Mouse (Mus musculus) liver, embryonic 16.5 days (tissue): Measurements from ENCODE around the gene Gm17490. TPM values are rescaled to one million over a fixed set of nuclear protein-coding genes. Genes with fewer than 3 reads are reported as not detected.

Source experiments
- ATAC-seq: fragments of 200-750 bp; cut with Nextera tagmentation; 2 replicates; pipeline ENCODE4 v1.8.0; 2017; ENCODE audit warnings: low read depth, mild to moderate bottlenecking, moderate number of reproducible peaks, moderate library complexity
- H3K27ac ChIP-seq: fragments of 300-500 bp; sonication (generic); 2 replicates; pipeline ENCODE4 v1.5.1; 2014; ENCODE audit warnings: mild to moderate bottlenecking, low read length
- H3K27me3 ChIP-seq: fragments of 300-500 bp; sonication (generic); 2 replicates; pipeline ENCODE4 v1.6.1; 2014; ENCODE audit warnings: low read depth, low read length, mixed read lengths; ENCODE audit not compliant: control insufficient read depth, insufficient read depth
- H3K36me3 ChIP-seq: fragments of 300-500 bp; sonication (generic); 2 replicates; pipeline ENCODE4 v1.6.1; 2014; ENCODE audit warnings: mild to moderate bottlenecking; ENCODE audit not compliant: control insufficient read depth, insufficient read depth
- H3K4me1 ChIP-seq: fragments of 300-500 bp; sonication (generic); 2 replicates; pipeline ENCODE4 v1.6.1; 2014; ENCODE audit warnings: low read depth, low read length, mixed read lengths; ENCODE audit not compliant: control insufficient read depth
- H3K4me2 ChIP-seq: fragments of 300-500 bp; sonication (generic); 2 replicates; pipeline ENCODE4 v1.6.1; 2014; ENCODE audit warnings: low read depth, low read length, mixed read lengths
- H3K4me3 ChIP-seq: fragments of 300-500 bp; sonication (generic); 2 replicates; pipeline ENCODE4 v1.5.1; 2014; ENCODE audit warnings: low read depth, mild to moderate bottlenecking, low read length
- H3K9ac ChIP-seq: fragments of 300-500 bp; sonication (generic); 2 replicates; pipeline ENCODE4 v1.6.1; 2014; ENCODE audit warnings: low read depth, low read length
- H3K9me3 ChIP-seq: fragments of 300-500 bp; sonication (generic); replicated peaks from 2 replicates; pipeline ENCODE4 v1.6.1; 2016; ENCODE audit warnings: low read length; ENCODE audit not compliant: control insufficient read depth
- WGBS: fragments of 180-500 bp; shearing (Covaris S2); extraction: QIAGEN DNeasy Blood & Tissue Kit; methylation state at CpG from one replicate; pipeline ENCODE4 v1.1.7; 2014; ENCODE audit not compliant: insufficient replicate concordance; 5-methylcytosine and 5-hydroxymethylcytosine counted together
- polyA plus RNA-seq: library from polyadenylated mRNA; unstranded; fragments of >200 nt; fragmentation: Nextera tagmentation; extraction: Ambion mirVana; gene quantifications from 2 replicates; pipeline ENCODE4 v1.2.1, GENCODE M21; 2015

Gm17490 gene
- polyA plus RNA-seq, 1 experiment from 2014 or later: not detected

DNA sequence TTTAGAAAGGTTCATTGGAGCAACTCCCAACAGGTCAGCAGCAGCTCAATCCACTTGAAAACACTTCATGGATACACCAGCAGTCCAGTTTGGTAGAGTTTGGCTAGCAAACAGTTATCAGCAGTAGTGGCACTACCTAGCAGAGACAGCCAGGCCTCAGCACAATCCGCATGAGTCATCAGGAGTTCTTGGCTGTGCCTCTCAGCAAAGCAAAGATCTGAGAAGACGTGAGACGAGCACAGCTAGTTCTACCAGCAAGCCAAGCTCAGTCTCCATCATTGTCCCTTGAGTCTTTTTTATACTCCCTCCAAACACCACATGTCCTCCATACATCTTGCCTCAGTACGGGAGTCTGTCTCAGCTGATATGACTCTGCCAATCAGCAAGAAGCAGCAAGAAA is 46.7 kb downstream of the Gm17490 start:
- WGBS: 74% methylated on average over 4 of the region's 4 CpGs
- Histone ChIP-seq H3K27me3 (no peaks in the 10 kb centered on the region), H3K4me2 (no peak overlapping the region), H3K9ac (no peak overlapping the region), H3K9me3 (no peaks in the 10 kb centered on the region; the same call in 1 of the 2 replicates), H3K4me3 (no peak overlapping the region), H3K4me1 (no peaks in the 10 kb centered on the region), H3K36me3 (peaks cover 5% of the 10 kb centered on the region; the same call in 1 of the 2 replicates), H3K27ac (no peak overlapping the region)
- no peak for ATAC-seq

DNA sequence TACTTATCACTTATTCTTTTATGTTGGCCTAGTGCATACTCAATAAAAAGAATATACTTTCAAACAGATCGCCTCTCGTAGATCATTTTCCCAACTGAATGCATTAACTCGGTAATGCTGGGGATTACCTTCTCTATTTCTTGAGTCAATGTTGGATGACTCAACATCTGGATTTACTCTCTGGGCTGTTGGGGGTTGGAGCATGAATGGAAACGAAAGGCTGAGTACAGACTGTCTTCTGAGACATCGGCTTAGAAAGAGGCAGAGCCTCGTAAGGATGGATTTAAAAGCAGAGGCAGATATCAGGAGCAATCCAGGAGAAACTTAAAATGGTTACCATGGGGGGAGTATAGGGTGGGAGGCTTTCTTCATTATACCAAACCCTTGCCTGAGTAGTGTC is 47.9 kb downstream of the Gm17490 start:
- no peaks in the 10 kb centered on the region for H3K27me3 ChIP-seq
- WGBS: 76% methylated on average over 6 of the region's 6 CpGs

More for the DNA sequence above, 47.9 kb downstream of the Gm17490 start:
- Histone ChIP-seq H3K4me1 (no peaks in the 10 kb centered on the region), H3K9me3 (no peaks in the 10 kb centered on the region; the same call in 1 of the 2 replicates), H3K9ac (no peak overlapping the region), H3K36me3 (no peaks in the 10 kb centered on the region), H3K27ac (no peak overlapping the region), H3K4me2 (no peak overlapping the region), H3K4me3 (no peak overlapping the region)
- ATAC-seq: no peak

Other genes starting within 250 kb of the Gm17490 start
- gene Pfkfb3, start 72.2 kb downstream of the Gm17490 start, polyA plus RNA-seq: 5.8 and 6.1 TPM in 2 replicates
- gene Rbm17, start 22.1 kb downstream of the Gm17490 start, polyA plus RNA-seq: 43.9 and 48.7 TPM in 2 replicates
- not detected in 2 replicates for gene Il2ra, start 16.5 kb upstream of the Gm17490 start, polyA plus RNA-seq
- gene Il15ra, start 79.0 kb upstream of the Gm17490 start, polyA plus RNA-seq: 7.3 and 8.8 TPM in 2 replicates
- 25.9 and 27.7 TPM in 2 replicates for gene Fbh1, start 151.3 kb upstream of the Gm17490 start, polyA plus RNA-seq
- 10.6 and 12.2 TPM in 2 replicates for gene Ankrd16, start 151.6 kb upstream of the Gm17490 start, polyA plus RNA-seq